Comparison of ENCODE assay signal across 20 mouse cellular contexts in the genomic region with DNA sequence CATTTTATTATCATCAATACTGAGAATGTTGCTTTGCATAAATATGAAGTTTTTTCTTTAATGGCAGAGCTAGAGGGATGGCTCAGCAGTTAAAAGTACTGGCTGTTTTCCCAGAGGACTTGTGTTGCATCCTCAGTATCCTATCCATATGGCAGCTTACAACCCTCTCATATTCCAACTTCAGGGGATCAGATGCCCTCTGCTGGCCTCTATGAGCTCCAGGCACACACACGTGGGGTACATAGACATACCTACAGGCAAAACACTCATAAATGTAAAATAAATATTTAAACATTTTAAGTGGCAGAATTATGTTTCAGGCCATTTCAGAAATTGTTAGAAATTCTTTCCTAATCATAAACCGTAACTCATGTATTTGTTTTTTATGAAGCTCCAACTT. TPM values are rescaled to one million over a fixed set of nuclear protein-coding genes. Genes with fewer than 3 reads are reported as not detected.
DNase-seq lines count a peak whose midpoint lies in the region; ATAC-seq and TF ChIP-seq lines count a peak whose summit lies in the region.
"Had no signal": no experiment of that assay in that cellular context is flagged by ENCODE, and none has a peak within 500 bp of the region (broad histone marks: within the 10 kb centered on the region; RNA-seq: fewer than 3 reads in every experiment).

No protein-coding gene starts in this region.

- no peak overlapping the region for H3K9ac ChIP-seq in kidney, postnatal 0 days (ENCODE audit: low read depth, low read length)
- H3K9ac ChIP-seq in midbrain, postnatal 0 days (replicated peaks; ENCODE audit: low read length, poor library complexity, severe bottlenecking) = no peak overlapping the region
- H3K9ac ChIP-seq in midbrain, embryonic 15.5 days = no peak overlapping the region
- H3K9ac ChIP-seq: embryonic facial prominence, embryonic 13.5 days; limb, embryonic 13.5 days; neural tube, embryonic 13.5 days had no signal

- no peak for DNase-seq in kidney, postnatal 0 days (ENCODE audit: low spot score)
- DNase-seq in kidney, postnatal 4 days = no peak
- no peak for DNase-seq in midbrain, postnatal 0 days (ENCODE audit: low spot score)
- DNase-seq in NIH3T3 (ENCODE audit: low read depth) = peak; percentile 34
- no peak for DNase-seq in embryonic facial prominence, embryonic 10.5 days (ENCODE audit: low spot score)
- no peak for DNase-seq in urinary bladder, postnatal 36 days (ENCODE audit: low spot score in 2 of 2)
- DNase-seq: adrenal gland, adult 8-10 months; cerebellum, postnatal 10 days; gastrocnemius, postnatal 25 days; lung, postnatal 36 days; spleen, adult 18-20 months; thymus, adult 18-20 months; thymus, postnatal 4 days had no signal

- no peak overlapping the region for H3K4me3 ChIP-seq in kidney, postnatal 0 days (replicated peaks; ENCODE audit: low read depth, low read length)
- H3K4me3 ChIP-seq in midbrain, postnatal 0 days (ENCODE audit: low read depth, low read length) = no peak overlapping the region
- H3K4me3 ChIP-seq in midbrain, embryonic 15.5 days = no peak overlapping the region
- H3K4me3 ChIP-seq in embryonic facial prominence, embryonic 10.5 days = no peak overlapping the region
- H3K4me3 ChIP-seq: embryonic facial prominence, embryonic 13.5 days; heart, embryonic 10.5 days; limb, embryonic 13.5 days; neural tube, embryonic 13.5 days had no signal

- WGBS in kidney, postnatal 0 days = 83% methylated on average over 2 of the region's 2 CpGs
- 92% methylated on average over 2 of the region's 2 CpGs for WGBS in midbrain, postnatal 0 days
- 91% methylated on average over 2 of the region's 2 CpGs for WGBS in midbrain, embryonic 15.5 days
- 88% methylated on average over 2 of the region's 2 CpGs for WGBS in embryonic facial prominence, embryonic 10.5 days

- no peaks in the 10 kb centered on the region for H3K9me3 ChIP-seq in kidney, postnatal 0 days (replicated peaks; ENCODE audit: low read length)
- H3K9me3 ChIP-seq in midbrain, postnatal 0 days (ENCODE audit: low read length) = no peaks in the 10 kb centered on the region
- H3K9me3 ChIP-seq in midbrain, embryonic 15.5 days = no peaks in the 10 kb centered on the region
- H3K9me3 ChIP-seq in embryonic facial prominence, embryonic 10.5 days = no peaks in the 10 kb centered on the region
- H3K9me3 ChIP-seq: embryonic facial prominence, embryonic 13.5 days; heart, embryonic 10.5 days; limb, embryonic 13.5 days; neural tube, embryonic 13.5 days had no signal

- no peak for ATAC-seq in kidney, postnatal 0 days (replicated peaks; ENCODE audit: low FRiP score, low read depth)
- no peak for ATAC-seq in midbrain, postnatal 0 days (ENCODE audit: low FRiP score)
- no peak for ATAC-seq in midbrain, embryonic 15.5 days (replicated peaks)
- ATAC-seq: forebrain, embryonic 14.5 days; inflammation-experienced regulatory T-cells, adult 6 months had no signal

- no peak overlapping the region for H3K4me2 ChIP-seq in kidney, postnatal 0 days (ENCODE audit: low read length)
- H3K4me2 ChIP-seq in midbrain, postnatal 0 days (ENCODE audit: low read depth, low read length, poor library complexity, severe bottlenecking) = no peak overlapping the region
- no peak overlapping the region for H3K4me2 ChIP-seq in midbrain, embryonic 15.5 days
- H3K4me2 ChIP-seq: embryonic facial prominence, embryonic 13.5 days; limb, embryonic 13.5 days; neural tube, embryonic 13.5 days had no signal

- no peak overlapping the region for H3K27ac ChIP-seq in kidney, postnatal 0 days
- no peak overlapping the region for H3K27ac ChIP-seq in midbrain, postnatal 0 days (ENCODE audit: low read depth, low read length)
- H3K27ac ChIP-seq in midbrain, embryonic 15.5 days = no peak overlapping the region
- no peak overlapping the region for H3K27ac ChIP-seq in embryonic facial prominence, embryonic 10.5 days (replicated peaks)
- H3K27ac ChIP-seq: embryonic facial prominence, embryonic 13.5 days; heart, embryonic 10.5 days; limb, embryonic 13.5 days; neural tube, embryonic 13.5 days had no signal

- H3K4me1 ChIP-seq in kidney, postnatal 0 days (replicated peaks; ENCODE audit: insufficient read depth, low read length) = no peaks in the 10 kb centered on the region
- no peaks in the 10 kb centered on the region for H3K4me1 ChIP-seq in midbrain, postnatal 0 days (ENCODE audit: insufficient read depth, low read length)
- H3K4me1 ChIP-seq in midbrain, embryonic 15.5 days = no peaks in the 10 kb centered on the region
- H3K4me1 ChIP-seq in embryonic facial prominence, embryonic 10.5 days = no peaks in the 10 kb centered on the region
- H3K4me1 ChIP-seq: heart, embryonic 10.5 days had no signal

- no peaks in the 10 kb centered on the region for H3K27me3 ChIP-seq in kidney, postnatal 0 days (ENCODE audit: insufficient read depth, low read length)
- H3K27me3 ChIP-seq in midbrain, postnatal 0 days (ENCODE audit: insufficient read depth, low read length) = no peaks in the 10 kb centered on the region
- no peaks in the 10 kb centered on the region for H3K27me3 ChIP-seq in midbrain, embryonic 15.5 days (replicated peaks)
- peaks cover 2% of the 10 kb centered on the region for H3K27me3 ChIP-seq in embryonic facial prominence, embryonic 10.5 days (replicated peaks; ENCODE audit: low read depth, poor library complexity, severe bottlenecking)
- H3K27me3 ChIP-seq: limb, embryonic 13.5 days had no signal

- no peaks in the 10 kb centered on the region for H3K36me3 ChIP-seq in kidney, postnatal 0 days (ENCODE audit: insufficient read depth, low read length)
- H3K36me3 ChIP-seq in midbrain, postnatal 0 days (ENCODE audit: insufficient read depth, low read length) = no peaks in the 10 kb centered on the region
- no peaks in the 10 kb centered on the region for H3K36me3 ChIP-seq in midbrain, embryonic 15.5 days (replicated peaks)
- no peaks in the 10 kb centered on the region for H3K36me3 ChIP-seq in embryonic facial prominence, embryonic 10.5 days (replicated peaks)
- H3K36me3 ChIP-seq: embryonic facial prominence, embryonic 13.5 days; heart, embryonic 10.5 days; limb, embryonic 13.5 days; neural tube, embryonic 13.5 days had no signal

- TF ChIP-seq CTCF in kidney, postnatal 0 days (IDR thresholded peaks at IDR 0.05; ENCODE audit: low read depth) = peak; percentile 21; the same call in 1 of the 2 replicates
- peak; percentile 18; the same call in 1 of the 2 replicates for TF ChIP-seq CTCF in midbrain, postnatal 0 days (IDR thresholded peaks at IDR 0.05)

RNA-seq across cellular contexts. Expression of gene Kdm7a, which starts 43.5 kb away (rescaled TPM):
- polyA plus RNA-seq in kidney, postnatal 0 days (2015; fragmentation: Nextera tagmentation; extraction: Ambion mirVana) = 3.9 and 4.3 TPM in 2 replicates
- 5.4 and 7.8 TPM in 2 replicates for total RNA-seq in midbrain, postnatal 0 days (2014; rRNA removed)
- 1.1 and 1.5 TPM in 2 replicates for polyA plus RNA-seq in midbrain, postnatal 0 days (2015; fragmentation: Nextera tagmentation; extraction: Ambion mirVana)
- polyA plus RNA-seq in midbrain, embryonic 15.5 days (2015; fragmentation: Nextera tagmentation; extraction: Ambion mirVana) = 6.5 and 6.8 TPM in 2 replicates
- polyA plus RNA-seq in embryonic facial prominence, embryonic 10.5 days (2016; fragmentation: Nextera tagmentation; extraction: Ambion mirVana) = 9.5 and 11.1 TPM in 2 replicates
